Mouse (Mus musculus): ENCODE results near the gene Ifnb1. TPM values are rescaled to one million over a fixed set of nuclear protein-coding genes. Genes with fewer than 3 reads are reported as not detected.

The Ifnb1 gene
- not detected for total RNA-seq (2023)

DNA sequence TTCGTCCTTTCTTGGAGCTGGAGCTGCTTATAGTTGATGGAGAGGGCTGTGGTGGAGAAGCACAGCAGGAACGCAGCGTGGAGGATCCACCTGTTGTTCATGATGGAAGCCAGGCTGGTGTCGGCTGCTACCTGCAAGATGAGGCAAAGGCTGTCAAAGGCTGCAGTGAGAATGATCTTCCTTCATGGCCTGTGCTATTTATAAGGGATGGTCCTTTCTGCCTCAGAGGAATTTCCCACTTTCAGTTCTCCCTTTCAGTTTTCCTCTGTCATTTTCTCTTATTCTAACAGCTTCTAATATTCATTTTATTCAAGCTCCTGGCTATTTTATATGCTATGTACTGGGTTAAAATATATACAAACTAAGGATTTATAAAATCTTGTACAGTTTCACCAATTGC lies at the start of gene Ifnb1:
TSS of gene Ifnb1 (minus strand) at position 101 of the 400 bp plus-strand sequence.

DNA sequence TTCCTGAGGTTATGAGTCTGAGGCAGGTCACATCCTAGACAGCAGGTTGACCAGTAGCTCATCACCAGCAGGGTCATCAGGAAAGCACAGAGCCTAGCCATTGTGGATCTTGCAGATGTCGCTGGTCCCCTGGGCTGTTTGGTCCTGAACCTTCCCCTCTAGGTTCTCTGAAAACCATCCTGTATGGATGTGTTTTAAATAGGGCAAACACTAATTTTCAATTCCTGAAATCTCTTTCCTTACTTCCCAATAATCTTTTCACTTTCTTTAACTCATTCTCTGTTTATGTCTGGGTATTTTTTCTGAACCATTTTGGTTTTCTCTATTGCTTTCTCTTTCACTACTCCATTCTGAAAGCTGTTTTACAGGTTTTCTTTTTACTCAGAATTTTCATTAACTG lies 49.1 kb upstream of the Ifnb1 start, which contains the start of gene Ifna14:
TSS of gene Ifna14 (minus strand) at position 101 of the 400 bp plus-strand sequence.

DNA sequence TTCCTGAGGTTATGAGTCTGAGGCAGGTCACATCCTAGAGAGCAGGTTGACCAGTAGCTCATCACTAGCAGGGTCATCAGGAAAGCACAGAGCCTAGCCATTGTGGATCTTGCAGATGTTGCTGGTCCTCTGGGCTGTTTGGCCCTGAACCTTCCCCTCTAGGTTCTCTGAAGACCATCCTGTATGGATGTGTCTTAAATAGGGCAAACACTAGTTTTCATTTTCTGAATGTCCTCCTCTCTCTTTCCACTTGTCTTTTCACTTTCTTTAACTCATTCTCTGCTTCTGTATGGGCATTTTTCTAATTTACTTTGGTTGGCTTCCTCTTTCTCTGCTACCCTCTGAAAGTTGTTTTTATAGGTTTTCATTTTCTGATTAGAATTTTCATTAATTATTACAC lies 35.6 kb upstream of the Ifnb1 start, which contains the start of gene Ifna15:
TSS of gene Ifna15 (minus strand) at position 101 of the 400 bp plus-strand sequence.

Other genes with a start within 250 kb of the Ifnb1 start
- 10 to 100 TPM; 80.1 to 87.5 TPM for gene Hacd4, start 83.8 kb downstream of the Ifnb1 start, total RNA-seq (2023)
- gene Ifna15, start 35.5 kb upstream of the Ifnb1 start, total RNA-seq (2023): not detected
- not detected for gene Ifna14, start 49.0 kb upstream of the Ifnb1 start, total RNA-seq (2023)
- gene Ifna9, start 69.6 kb upstream of the Ifnb1 start, total RNA-seq (2023): not detected
- not detected for gene Ifna12, start 80.6 kb upstream of the Ifnb1 start, total RNA-seq (2023)
- not detected for gene C87499, start 111.6 kb upstream of the Ifnb1 start, total RNA-seq (2023)
- not detected for gene Ifna13, start 121.7 kb upstream of the Ifnb1 start, total RNA-seq (2023)
- not detected for gene Ifna16, start 154.2 kb upstream of the Ifnb1 start, total RNA-seq (2023)
- not detected for gene Ifna2, start 161.1 kb upstream of the Ifnb1 start, total RNA-seq (2023)
- gene Ifnab, start 168.6 kb upstream of the Ifnb1 start, total RNA-seq (2023): not detected
- under 1 TPM in 1 of 2 experiments, not detected in 1; 0.40 TPM for gene Gm26566, start 199.0 kb upstream of the Ifnb1 start, total RNA-seq (2023)
- 10 to 100 TPM; 51.0 to 52.2 TPM for gene Klhl9, start 199.7 kb upstream of the Ifnb1 start, total RNA-seq (2023)
- gene Gm13271, start 232.1 kb upstream of the Ifnb1 start, total RNA-seq (2023): not detected
- not detected for gene Gm13283, start 237.3 kb upstream of the Ifnb1 start, total RNA-seq (2023)

Data from neutrophil, adult 83 days (primary cell).